Mouse (Mus musculus) embryonic fibroblast, embryonic 13.5 days (primary cell): Measurements from ENCODE around the gene Bcar3.

ENCODE experiments used
- CTCF ChIP-seq: IDR thresholded peaks from 2 replicates; pipeline ENCODE4 v1.5.1; 2011; ENCODE audit warnings: mild to moderate bottlenecking, control low read depth, low read length, moderate library complexity, borderline replicate concordance; ENCODE audit not compliant: insufficient read depth
- POLR2A ChIP-seq: IDR thresholded peaks from 2 replicates; pipeline ENCODE4 v1.6.1; 2011; ENCODE audit warnings: low read depth, mild to moderate bottlenecking, control low read depth, low read length, moderate library complexity

GRCm38 (mm10) chr3:122246986-122247767 is 46.8 kb upstream of the Bcar3 start:
- TF ChIP-seq CTCF (no peak), POLR2A (no peak)
